Mouse (Mus musculus) CH12.LX (cell line): ENCODE measurements at regions not wholly inside any gene's neighbourhood (a gene's known extent, or its start where the extent isn't known, plus 50 kb on each side); places are given as distances from the start of the nearest gene placed in this dataset.

Experiments used
- EP300 ChIP-seq: IDR thresholded peaks from 2 replicates; pipeline ENCODE4 v1.6.1; 2011; ENCODE audit warnings: low read length, improper control_type of control experiment
- MAX ChIP-seq: IDR thresholded peaks from 2 replicates; pipeline ENCODE4 v1.6.1; 2011; ENCODE audit warnings: low read length, improper control_type of control experiment
- POLR2A ChIP-seq: IDR thresholded peaks from 2 replicates; pipeline ENCODE4 v1.6.1; 2011; ENCODE audit warnings: low read depth, mild to moderate bottlenecking, improper control_type of control experiment, low read length
- TCF12 ChIP-seq: IDR thresholded peaks from 2 replicates; pipeline ENCODE4 v1.6.1; 2014; ENCODE audit warnings: low read depth, mild to moderate bottlenecking, inconsistent platforms, low read length, improper control_type of control experiment

DNA sequence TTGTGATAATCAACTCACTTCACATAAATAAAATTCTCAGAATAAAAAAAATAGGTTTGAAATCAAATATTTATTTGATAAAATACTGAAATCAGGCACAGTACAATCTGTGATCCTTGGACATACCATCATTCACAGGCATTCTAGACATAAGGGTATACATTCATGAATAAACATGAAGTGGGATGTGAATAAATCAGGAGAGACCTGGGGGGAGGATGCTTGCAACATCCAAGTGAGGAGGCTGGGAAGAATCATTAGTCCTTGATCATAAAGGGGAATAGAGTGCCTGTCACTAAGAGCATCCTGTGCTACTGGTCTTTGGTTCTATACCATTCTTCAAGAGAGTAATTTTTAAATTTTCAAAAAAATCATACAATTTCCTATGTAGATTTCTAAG, 292.2 kb downstream of the Pcdh10 start:
- TF ChIP-seq MAX, result no peak
- no peak for TF ChIP-seq EP300
- TF ChIP-seq POLR2A, result no peak
- TF ChIP-seq TCF12, result no peak
